Mouse (Mus musculus) lung, postnatal 10 days (tissue): ENCODE data around the gene 1700001O22Rik.

Source experiments
- DNase-seq: peaks from one replicate; pipeline ENCODE4 v3.0.0; 2021

Gene 1700001O22Rik

DNA sequence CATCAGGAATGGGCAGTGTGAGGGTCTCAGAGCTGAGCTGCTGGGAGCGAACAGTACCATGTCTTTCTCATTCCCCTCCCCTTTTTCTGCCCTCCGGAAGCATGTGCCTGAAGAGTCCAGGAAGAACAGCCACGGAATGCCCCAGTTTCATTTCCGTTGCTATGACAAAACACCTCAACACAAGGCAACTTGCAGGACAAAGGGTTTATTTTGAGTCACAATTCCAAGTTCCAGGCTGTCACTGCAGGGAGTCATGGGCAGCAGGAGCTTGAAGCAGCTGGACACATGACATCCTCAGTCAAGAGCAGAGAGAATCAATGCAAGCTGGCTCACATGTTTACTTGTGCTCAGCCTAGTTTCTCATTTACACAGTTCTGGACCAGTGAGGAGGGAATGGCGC is 53.4 kb downstream of the 1700001O22Rik start:
- DNase-seq = peak; percentile 65

DNA sequence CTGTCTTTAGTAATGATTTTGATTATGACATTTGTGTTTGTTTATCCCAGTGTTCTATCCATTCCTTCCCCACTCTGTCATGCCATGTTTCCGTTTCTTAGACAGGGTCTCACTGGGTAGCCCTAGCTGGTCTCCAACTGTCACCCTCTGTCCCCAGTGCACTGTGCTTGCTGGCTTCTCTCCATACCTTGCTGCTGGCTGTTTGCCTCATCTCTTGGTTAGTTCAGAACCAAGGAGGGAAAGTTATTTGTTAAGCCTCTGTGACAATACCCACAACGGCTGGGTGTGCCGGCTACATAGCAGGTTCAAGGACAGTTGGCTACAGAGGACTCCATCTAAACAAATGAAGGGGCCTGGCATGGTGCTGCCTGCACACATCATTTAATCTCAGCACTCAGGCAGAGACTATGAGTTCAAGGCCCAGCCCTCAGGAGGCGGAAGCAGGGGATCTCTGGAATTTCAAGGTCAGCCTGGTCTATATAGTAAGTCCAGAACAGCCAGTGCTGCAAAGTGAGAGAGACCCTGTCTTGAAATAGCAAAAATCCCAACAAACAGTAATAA is 55.8 kb downstream of the 1700001O22Rik start:
- no peak for DNase-seq
